Mouse (Mus musculus) T-cell, adult 2 months (primary cell): ENCODE results near the gene Ecd.

ENCODE experiments used
- DNase-seq: peaks from one replicate; pipeline ENCODE4 v3.0.0; 2022; ENCODE audit warnings: low spot score

Ecd gene

GRCm38 (mm10) chr14:20347991-20348541 lies at the start of gene Ecd, which contains the start of gene Fam149b:
Gene Ecd, minus strand, starts transcription at chr14:20348121.
Gene Fam149b, plus strand, starts transcription at chr14:20348162.
- peak; percentile 91 for DNase-seq

GRCm38 (mm10) chr14:20397220-20397619 lies 49.3 kb upstream of the Ecd start:
- no peak for DNase-seq

- DNase-seq, result peak; percentile 96
Measured at GRCm38 (mm10) chr14:20393205-20393913, 45.4 kb upstream of the Ecd start, which contains the start of gene Mrps16. Gene Mrps16, minus strand, starts transcription at chr14:20393634.

GRCm38 (mm10) chr14:20392326-20392725 lies 44.4 kb upstream of the Ecd start:
- DNase-seq, result no peak

- no peak for DNase-seq
Measured at GRCm38 (mm10) chr14:20389446-20390079, 41.6 kb upstream of the Ecd start.

GRCm38 (mm10) chr14:20388441-20389129 lies 40.7 kb upstream of the Ecd start, which contains the start of gene Dnajc9:
Gene Dnajc9, minus strand, starts transcription at chr14:20388910.
- DNase-seq, result peak; percentile 92

- DNase-seq, result peak; percentile 24
Measured at GRCm38 (mm10) chr14:20379753-20380430, 32.0 kb upstream of the Ecd start.

- no peak for DNase-seq
Measured at GRCm38 (mm10) chr14:20379087-20379640, 31.2 kb upstream of the Ecd start.

- DNase-seq, result peak; percentile 72
Measured at GRCm38 (mm10) chr14:20378313-20379061, 30.6 kb upstream of the Ecd start.

- no peak for DNase-seq
Measured at GRCm38 (mm10) chr14:20377112-20377521, 29.2 kb upstream of the Ecd start.

- no peak for DNase-seq
Measured at GRCm38 (mm10) chr14:20371854-20372253, 23.9 kb upstream of the Ecd start.

GRCm38 (mm10) chr14:20370798-20371197 lies 22.9 kb upstream of the Ecd start:
- no peak for DNase-seq

- no peak for DNase-seq
Measured at GRCm38 (mm10) chr14:20368271-20368670, 20.4 kb upstream of the Ecd start.

GRCm38 (mm10) chr14:20363230-20363629 lies 15.3 kb upstream of the Ecd start:
- DNase-seq, result no peak

GRCm38 (mm10) chr14:20347441-20347990 lies 405 bp downstream of the Ecd start:
- no peak for DNase-seq

GRCm38 (mm10) chr14:20345885-20346284 lies 2.0 kb downstream of the Ecd start:
- DNase-seq, result no peak

- DNase-seq, result peak; percentile 15
Measured at GRCm38 (mm10) chr14:20340866-20341265, 7.1 kb downstream of the Ecd start.

GRCm38 (mm10) chr14:20340149-20340548 lies 7.8 kb downstream of the Ecd start:
- DNase-seq, result peak; percentile 33

GRCm38 (mm10) chr14:20339415-20339814 lies 8.5 kb downstream of the Ecd start:
- no peak for DNase-seq

- DNase-seq, result no peak
Measured at GRCm38 (mm10) chr14:20331316-20331715, 16.6 kb downstream of the Ecd start.

GRCm38 (mm10) chr14:20328474-20328873 lies 19.4 kb downstream of the Ecd start:
- no peak for DNase-seq
